Mouse (Mus musculus) central nervous system, embryonic 18 days (tissue): ENCODE measurements around the gene Adnp. TPM values are rescaled to one million over a fixed set of nuclear protein-coding genes. Genes with fewer than 3 reads are reported as not detected.

Experiments
- polyA plus RNA-seq: library from polyadenylated mRNA; depleted of rRNA; stranded (reverse); fragments of >200 nt; gene quantifications from 2 replicates; pipeline ENCODE4 v1.2.3, GENCODE M21; 2012; rRNA removed

Gene Adnp
- 79.6 and 79.7 TPM in 2 replicates for polyA plus RNA-seq

DNA sequence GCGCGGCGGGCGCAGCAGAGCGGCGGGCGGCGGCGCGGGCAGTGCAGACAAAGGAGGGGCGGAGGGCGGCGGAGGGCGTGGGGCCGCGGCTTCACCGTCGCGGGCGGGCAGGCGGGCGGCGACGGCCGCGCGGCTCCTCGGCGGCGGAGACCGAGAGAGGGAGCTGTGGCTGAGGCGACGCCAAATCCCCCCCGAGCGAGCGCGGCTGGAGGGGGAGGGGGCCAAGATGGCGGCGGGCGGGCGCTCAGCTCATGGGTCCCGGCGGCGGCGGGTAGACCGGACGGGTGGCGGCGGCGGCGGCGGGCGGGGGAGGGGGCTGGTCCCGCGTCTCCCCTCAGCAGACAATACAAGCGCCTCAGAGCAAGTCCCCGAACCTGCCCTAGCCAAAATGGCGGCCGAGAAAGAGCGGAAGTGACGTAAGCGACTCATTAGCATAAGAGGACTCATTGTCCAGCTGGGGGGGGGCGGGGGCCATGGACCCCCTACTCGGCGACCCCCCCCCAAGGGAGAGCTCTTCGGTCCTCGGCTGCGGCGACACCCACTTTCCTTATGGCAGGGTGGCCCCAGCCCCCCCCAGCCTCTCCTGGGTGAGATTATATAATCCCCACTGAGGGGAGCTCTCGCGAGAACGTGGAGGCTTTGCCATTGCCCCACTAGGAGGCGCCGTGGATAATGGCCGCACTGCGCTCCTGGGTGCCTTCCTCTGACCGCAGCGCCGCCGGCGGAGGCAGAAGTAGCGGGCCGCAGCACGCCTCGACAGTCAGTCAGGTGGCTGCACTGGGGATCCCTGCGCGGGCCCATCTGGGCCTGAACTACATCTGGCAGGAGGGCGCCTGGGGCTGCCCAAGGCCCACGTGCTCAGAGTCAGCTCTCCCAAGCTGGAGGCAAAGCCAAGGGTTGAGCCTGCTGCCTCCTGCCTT is at the start of gene Adnp:
Gene Adnp (minus strand): TSS at position 388 of the 920 bp plus-strand sequence.

DNA sequence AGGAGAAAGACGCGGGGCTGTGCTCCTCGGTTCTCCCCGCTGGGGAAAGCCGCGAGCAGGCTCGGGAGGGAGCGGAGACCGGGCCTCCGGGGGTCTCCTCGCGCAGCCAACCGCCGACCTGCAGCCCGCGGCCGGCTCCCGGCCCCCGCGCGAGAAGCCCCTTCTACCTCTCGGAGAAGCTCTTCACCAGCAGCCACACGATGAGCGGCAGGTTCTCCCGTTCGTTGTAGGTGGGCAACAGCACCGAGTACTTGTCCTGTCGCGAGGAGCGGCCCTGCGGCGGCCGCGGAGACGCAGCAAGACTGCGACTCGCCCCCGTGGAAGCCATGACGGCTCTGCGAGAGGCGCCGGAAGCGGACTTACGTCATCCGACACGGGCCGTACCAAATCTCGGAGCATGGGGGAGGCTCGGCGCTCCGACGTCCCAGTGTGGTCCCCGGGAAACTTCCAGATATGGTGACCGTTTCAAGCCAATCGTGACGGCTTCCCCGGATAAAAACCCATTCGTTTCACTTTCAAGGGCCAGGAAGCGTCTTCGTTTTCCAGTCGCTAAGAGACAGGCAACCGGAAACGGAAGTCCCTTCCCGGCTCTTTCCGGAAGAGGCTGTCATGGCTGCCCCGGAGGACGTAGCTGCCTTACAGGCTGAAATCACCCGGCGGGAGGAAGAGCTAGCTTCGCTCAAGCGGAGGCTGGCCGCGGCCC is 23.3 kb upstream of the Adnp start, which contains the start of the genes Gm20716, Dpm1 and Mocs3:
Gene Gm20716 (minus strand): TSS at position 339 of the 703 bp plus-strand sequence.
Gene Dpm1 (minus strand): TSS at position 566 of the 703 bp plus-strand sequence.
Gene Mocs3 (plus strand): TSS at position 597 of the 703 bp plus-strand sequence.

Other genes with a start within 250 kb of the Adnp start
- 1.00 and 1.3 TPM in 2 replicates for gene Ripor3, start 196.5 kb downstream of the Adnp start, polyA plus RNA-seq
- 5.0 and 5.3 TPM in 2 replicates for gene Pard6b, start 126.1 kb downstream of the Adnp start, polyA plus RNA-seq
- 23.3 and 28.3 TPM in 2 replicates for gene Gm20716, start 23.3 kb upstream of the Adnp start, polyA plus RNA-seq
- gene Dpm1, start 23.5 kb upstream of the Adnp start, polyA plus RNA-seq: 14.1 and 16.0 TPM in 2 replicates
- 14.6 and 16.7 TPM in 2 replicates for gene Mocs3, start 23.5 kb upstream of the Adnp start, polyA plus RNA-seq
- 3.3 and 5.2 TPM in 2 replicates for gene Kcng1, start 74.6 kb upstream of the Adnp start, polyA plus RNA-seq